Mouse (Mus musculus): ENCODE data around the gene Kif21b.

- TF ChIP-seq CTCF (IDR thresholded peaks at IDR 0.05; ENCODE audit: insufficient read depth, low read depth, low read length) (no peak), POLR2A (IDR thresholded peaks at IDR 0.05; ENCODE audit: insufficient read depth, low read depth, low read length) (no peak)
These were observed 94.7 kb downstream of the Kif21b start for GRCm38 (mm10) chr1:136225846-136226245.

All from olfactory bulb, adult 2 months (tissue).